Mouse (Mus musculus): ENCODE results near the gene Cntn4.

GRCm38 (mm10) chr6:106471840-106472608, 794.6 kb downstream of the Cntn4 start:
- TF ChIP-seq CTCF (IDR thresholded peaks at IDR 0.05; ENCODE audit: borderline replicate concordance, insufficient read depth, low read depth, low read length) (no peak), POLR2A (IDR thresholded peaks at IDR 0.05; ENCODE audit: borderline replicate concordance, insufficient read depth, low read length) (no peak)

Measured in cerebellum, adult 2 months (tissue).